Mouse (Mus musculus): ENCODE measurements around the gene Selenoi. TPM values are rescaled to one million over a fixed set of nuclear protein-coding genes. Genes with fewer than 3 reads are reported as not detected.
"Not testable (repeated sequence)": the region's sequence is repeated elsewhere in the genome, so short reads cannot be mapped to it uniquely, and the experiment has no call there.

Gene Selenoi
- polyA plus RNA-seq, 1 experiment, result 33.5 TPM

DNA sequence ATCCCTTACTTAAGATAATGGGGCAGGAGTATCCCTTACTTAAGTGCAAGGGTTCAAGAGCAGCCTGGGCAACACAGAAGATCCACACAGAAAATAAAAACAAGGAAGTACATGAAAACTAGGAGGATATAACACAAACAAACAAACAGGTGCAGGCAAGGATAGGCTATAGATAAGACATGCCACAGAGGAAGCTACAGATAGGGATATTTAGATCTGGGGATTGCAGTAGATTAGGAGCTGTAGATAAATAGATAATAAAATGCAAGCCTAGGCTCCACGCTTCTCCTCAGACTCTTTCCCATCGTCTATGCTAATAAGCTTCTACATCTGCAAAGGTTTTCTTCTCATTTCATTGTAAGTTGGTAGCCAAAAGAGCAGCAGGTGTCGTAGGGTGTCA is 27.3 kb upstream of the Selenoi start:
- no peak for DNase-seq
- 72% methylated on average over 3 of the region's 3 CpGs for WGBS
- TF ChIP-seq POLR2A (IDR thresholded peaks at IDR 0.05; ENCODE audit: borderline replicate concordance, extremely low read depth, low read depth, low read length), result no peak
- no peak for TF ChIP-seq CTCF (IDR thresholded peaks at IDR 0.05; ENCODE audit: insufficient read depth, low read length)
- no peak overlapping the region for H3K4me3 ChIP-seq (replicated peaks; ENCODE audit: extremely low read depth, low read depth, low read length)
- H3K4me1 ChIP-seq (ENCODE audit: control insufficient read depth, insufficient read depth, low read length), result peaks cover 3% of the 10 kb centered on the region; the same call in 1 of the 2 replicates

DNA sequence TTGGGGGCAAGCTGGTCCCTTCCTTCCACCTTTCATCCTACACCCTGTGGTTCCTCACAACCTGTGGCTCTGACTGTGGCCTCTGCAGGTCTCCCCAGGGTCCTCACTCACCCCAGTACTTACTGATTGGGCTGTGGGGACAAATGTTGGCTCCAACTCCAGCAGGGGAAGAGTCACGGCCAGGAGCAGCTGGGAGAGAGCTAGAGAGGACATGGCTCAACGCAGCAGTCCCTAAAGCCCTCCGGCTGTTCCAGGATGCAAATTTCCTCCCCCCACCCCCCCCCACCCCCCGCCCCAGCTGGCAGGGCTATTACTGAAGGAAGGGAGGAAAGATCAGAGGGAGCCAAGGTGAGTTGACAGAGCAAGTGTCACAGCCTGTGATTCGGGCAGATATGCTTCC is 26.9 kb upstream of the Selenoi start, which contains the start of gene Adgrf3:
Gene Adgrf3 (minus strand): TSS at position 230 of the 400 bp plus-strand sequence.
- no peak within 1 kb of the TSS for H3K4me3 ChIP-seq (replicated peaks; ENCODE audit: extremely low read depth, low read depth, low read length)
- H3K4me1 ChIP-seq (ENCODE audit: control insufficient read depth, insufficient read depth, low read length), result peaks cover 5% of the 10 kb centered on the region; the same call in 1 of the 2 replicates
- 47% methylated on average over 5 of the region's 5 CpGs for WGBS
- no peak for DNase-seq
- no peak for TF ChIP-seq POLR2A (IDR thresholded peaks at IDR 0.05; ENCODE audit: borderline replicate concordance, extremely low read depth, low read depth, low read length)
- no peak for TF ChIP-seq CTCF (IDR thresholded peaks at IDR 0.05; ENCODE audit: insufficient read depth, low read length)

DNA sequence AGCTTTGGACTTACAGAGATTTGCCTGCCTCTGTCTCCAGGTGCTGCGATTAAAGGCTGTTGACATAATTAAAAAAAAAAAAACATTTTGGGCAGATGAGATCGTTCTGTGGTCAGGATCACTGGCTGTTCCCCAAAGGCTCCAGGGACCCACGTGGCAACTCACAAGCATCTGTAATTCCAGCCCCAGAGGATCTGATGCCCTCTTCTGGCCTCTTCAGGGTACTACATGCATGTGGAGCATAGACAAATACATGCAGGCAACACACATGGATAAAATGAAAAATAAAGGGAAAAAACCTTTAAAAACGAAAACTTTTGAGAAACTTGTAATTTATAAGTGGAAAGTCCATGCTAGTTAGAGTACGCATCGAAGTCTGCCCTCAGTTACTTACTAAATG is 25.1 kb upstream of the Selenoi start:
- no peak overlapping the region for H3K4me3 ChIP-seq (replicated peaks; ENCODE audit: extremely low read depth, low read depth, low read length)
- peaks cover 5% of the 10 kb centered on the region; the same call in 1 of the 2 replicates for H3K4me1 ChIP-seq (ENCODE audit: control insufficient read depth, insufficient read depth, low read length)
- no peak for DNase-seq
- 64% methylated on average over 6 of the region's 6 CpGs for WGBS
- TF ChIP-seq POLR2A (IDR thresholded peaks at IDR 0.05; ENCODE audit: borderline replicate concordance, extremely low read depth, low read depth, low read length) (no peak), CTCF (IDR thresholded peaks at IDR 0.05; ENCODE audit: insufficient read depth, low read length) (peak; percentile 18; the same call in 1 of the 2 replicates)

DNA sequence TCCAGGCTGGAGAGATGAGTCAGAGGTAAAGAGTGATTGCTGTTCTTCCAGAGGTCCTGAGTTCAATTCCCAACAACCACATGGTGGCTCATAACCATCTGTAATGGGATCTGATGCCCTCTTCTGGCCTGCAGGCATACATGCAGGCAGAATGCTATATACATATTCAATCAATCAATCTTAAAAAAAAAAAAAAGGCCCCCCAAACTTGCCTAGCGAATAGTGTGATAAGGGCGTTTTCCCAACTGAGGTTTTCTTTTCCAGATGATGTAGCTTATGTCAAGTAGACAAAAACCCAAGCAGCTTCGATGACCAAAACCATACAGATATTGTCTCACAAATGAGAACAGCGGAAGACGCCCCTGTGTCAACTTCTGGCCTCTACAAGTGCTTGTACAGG is 21.6 kb upstream of the Selenoi start:
- 91% methylated on average over 5 of the region's 5 CpGs for WGBS
- H3K4me3 ChIP-seq (replicated peaks; ENCODE audit: extremely low read depth, low read depth, low read length); H3K4me1 ChIP-seq (ENCODE audit: control insufficient read depth, insufficient read depth, low read length); DNase-seq: not testable (repeated sequence)

DNA sequence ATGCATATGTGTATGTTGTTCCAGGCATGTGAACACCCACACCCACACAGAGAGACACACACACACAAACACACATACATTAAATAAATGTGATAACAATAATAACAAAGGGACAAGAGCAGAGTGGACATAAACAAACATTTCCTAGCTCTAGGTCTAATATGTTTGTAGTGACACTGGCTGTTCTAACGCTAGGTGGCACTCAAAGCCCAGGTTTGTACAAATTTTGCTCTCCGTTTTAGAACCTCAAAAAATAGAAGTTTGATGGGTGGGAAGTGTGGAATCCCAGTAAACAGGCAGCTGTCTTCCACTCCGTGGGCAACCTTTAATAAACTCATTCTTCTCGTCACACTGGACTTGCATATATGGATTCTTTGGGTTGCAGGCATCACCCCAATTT is 17.5 kb upstream of the Selenoi start:
- Histone ChIP-seq H3K4me3 (replicated peaks; ENCODE audit: extremely low read depth, low read depth, low read length) (no peak overlapping the region), H3K4me1 (ENCODE audit: control insufficient read depth, insufficient read depth, low read length) (peaks cover 3% of the 10 kb centered on the region; the same call in 1 of the 2 replicates)
- no peak for TF ChIP-seq POLR2A (IDR thresholded peaks at IDR 0.05; ENCODE audit: borderline replicate concordance, extremely low read depth, low read depth, low read length)
- TF ChIP-seq CTCF (IDR thresholded peaks at IDR 0.05; ENCODE audit: insufficient read depth, low read length), result no peak
- DNase-seq, result peak; percentile 58
- 4% methylated on average over 4 of the region's 4 CpGs for WGBS

DNA sequence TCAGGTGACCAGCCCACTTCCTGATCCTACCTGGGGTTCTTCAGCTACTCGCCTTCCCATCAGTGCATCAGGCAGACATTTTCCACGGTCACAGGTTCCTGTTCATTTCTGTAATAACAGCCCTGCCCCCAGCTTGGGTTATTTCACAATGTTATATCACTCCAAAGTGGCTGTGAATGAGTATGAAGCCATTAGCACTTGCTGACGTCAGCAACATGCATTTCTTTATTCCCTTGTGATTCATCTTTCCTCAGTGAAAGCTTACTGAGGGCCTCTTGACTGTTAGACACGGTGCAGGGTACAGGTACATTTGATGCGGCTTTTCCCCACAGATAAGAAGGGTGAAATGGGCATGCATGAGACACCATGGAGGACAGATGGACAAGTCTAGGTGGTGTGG is 16.4 kb upstream of the Selenoi start:
- WGBS, result 65% methylated on average over 5 of the region's 5 CpGs
- no peaks in the 10 kb centered on the region for H3K4me1 ChIP-seq (ENCODE audit: control insufficient read depth, insufficient read depth, low read length)
- no peak overlapping the region for H3K4me3 ChIP-seq (replicated peaks; ENCODE audit: extremely low read depth, low read depth, low read length)
- DNase-seq, result no peak
- TF ChIP-seq POLR2A (IDR thresholded peaks at IDR 0.05; ENCODE audit: borderline replicate concordance, extremely low read depth, low read depth, low read length) (no peak), CTCF (IDR thresholded peaks at IDR 0.05; ENCODE audit: insufficient read depth, low read length) (no peak)

DNA sequence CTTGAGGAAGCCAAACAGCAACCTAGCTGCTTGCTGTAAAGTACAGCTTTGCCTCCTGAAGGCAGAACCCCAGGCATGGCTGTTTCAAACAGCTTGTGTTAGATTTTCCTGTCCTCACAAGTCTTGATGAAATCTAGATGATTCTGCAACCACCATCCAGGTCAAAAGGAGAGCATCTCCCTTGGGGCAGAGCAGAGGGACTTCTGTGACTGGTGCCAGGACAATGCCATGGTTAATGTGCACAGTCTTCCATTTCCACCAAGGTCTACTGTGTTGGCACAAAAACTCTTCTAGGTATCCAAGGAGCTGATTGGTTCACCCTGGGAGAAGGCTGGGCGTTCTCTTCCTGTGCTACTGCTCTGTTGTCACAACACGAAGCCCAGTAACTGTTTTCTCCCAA is 12.7 kb upstream of the Selenoi start:
- no peak overlapping the region for H3K4me3 ChIP-seq (replicated peaks; ENCODE audit: extremely low read depth, low read depth, low read length)
- DNase-seq, result no peak
- 69% methylated on average over 2 of the region's 2 CpGs for WGBS
- TF ChIP-seq POLR2A (IDR thresholded peaks at IDR 0.05; ENCODE audit: borderline replicate concordance, extremely low read depth, low read depth, low read length) (no peak), CTCF (IDR thresholded peaks at IDR 0.05; ENCODE audit: insufficient read depth, low read length) (no peak)
- no peaks in the 10 kb centered on the region for H3K4me1 ChIP-seq (ENCODE audit: control insufficient read depth, insufficient read depth, low read length)

DNA sequence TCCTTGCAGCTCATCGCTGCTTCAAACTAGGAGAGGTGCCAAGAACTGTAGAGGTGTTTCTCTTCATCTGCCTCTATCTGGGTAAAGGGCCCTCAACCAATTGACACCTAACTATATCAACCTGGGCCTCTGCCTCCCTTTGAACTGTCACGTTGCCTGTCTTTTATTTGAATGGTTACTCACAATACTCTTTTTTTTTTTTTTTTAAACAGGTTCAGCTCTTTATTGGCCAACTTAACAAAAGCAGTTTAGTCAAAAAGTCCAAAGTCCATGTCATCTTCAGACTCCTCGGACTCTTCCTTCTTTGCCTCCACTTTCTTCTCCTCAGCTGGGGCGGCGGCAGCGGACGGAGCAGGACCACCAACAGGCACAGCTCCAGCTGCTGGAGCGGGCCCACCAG is 11.7 kb upstream of the Selenoi start:
- TF ChIP-seq POLR2A (IDR thresholded peaks at IDR 0.05; ENCODE audit: borderline replicate concordance, extremely low read depth, low read depth, low read length) (no peak), CTCF (IDR thresholded peaks at IDR 0.05; ENCODE audit: insufficient read depth, low read length) (no peak)
- 84% methylated on average over 8 of the region's 8 CpGs for WGBS
- DNase-seq, result no peak
- Histone ChIP-seq H3K4me3 (replicated peaks; ENCODE audit: extremely low read depth, low read depth, low read length) (no peak overlapping the region), H3K4me1 (ENCODE audit: control insufficient read depth, insufficient read depth, low read length) (no peaks in the 10 kb centered on the region)

DNA sequence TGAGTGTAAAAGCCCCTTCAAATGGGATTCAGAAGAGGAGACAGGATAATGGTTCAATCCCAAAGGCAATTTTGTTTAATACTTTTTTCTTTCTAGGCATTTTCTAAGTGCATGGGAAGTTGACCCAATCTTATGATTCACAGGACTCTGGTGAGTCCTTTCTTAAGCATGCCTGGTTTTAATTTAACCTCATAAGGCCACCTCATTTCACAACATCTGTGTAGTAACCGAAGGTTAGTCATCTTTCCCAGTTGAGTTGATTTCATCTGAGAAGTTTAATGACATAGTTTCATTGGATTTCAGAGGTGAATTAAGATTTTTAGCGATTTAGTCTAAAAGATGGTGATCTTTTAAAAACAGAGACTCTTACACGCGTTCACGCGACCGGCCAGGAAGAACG is 9.7 kb upstream of the Selenoi start:
- H3K4me1 ChIP-seq (ENCODE audit: control insufficient read depth, insufficient read depth, low read length), result no peaks in the 10 kb centered on the region
- no peak overlapping the region for H3K4me3 ChIP-seq (replicated peaks; ENCODE audit: extremely low read depth, low read depth, low read length)
- no peak for DNase-seq
- 97% methylated on average over 8 of the region's 8 CpGs for WGBS
- TF ChIP-seq CTCF (IDR thresholded peaks at IDR 0.05; ENCODE audit: insufficient read depth, low read length) (no peak), POLR2A (IDR thresholded peaks at IDR 0.05; ENCODE audit: borderline replicate concordance, extremely low read depth, low read depth, low read length) (no peak)

DNA sequence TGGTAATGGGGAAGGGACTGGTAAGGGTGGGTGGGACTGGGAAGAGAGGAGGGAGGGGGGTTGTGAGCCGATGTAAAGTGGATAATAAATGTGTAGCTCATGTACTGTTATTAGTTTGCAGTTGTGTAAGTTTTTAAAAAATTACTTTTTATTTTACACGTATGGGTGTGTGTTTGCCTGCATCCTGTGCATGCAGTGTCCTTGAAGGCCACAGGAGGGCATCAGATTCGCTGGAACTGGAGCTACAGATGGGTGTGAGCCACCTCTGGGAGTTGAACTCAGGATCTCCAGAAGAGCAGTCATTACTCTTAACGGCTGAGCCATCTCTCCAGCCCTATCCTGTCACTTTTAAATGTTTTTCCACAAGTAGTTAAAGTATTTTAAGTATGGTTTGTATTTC is 1.5 kb upstream of the Selenoi start:
- peak; percentile 16 for DNase-seq
- TF ChIP-seq POLR2A (IDR thresholded peaks at IDR 0.05; ENCODE audit: borderline replicate concordance, extremely low read depth, low read depth, low read length) (no peak), CTCF (IDR thresholded peaks at IDR 0.05; ENCODE audit: insufficient read depth, low read length) (peak; percentile 68)

More for the DNA sequence above, 1.5 kb upstream of the Selenoi start:
- no peak overlapping the region for H3K4me3 ChIP-seq (replicated peaks; ENCODE audit: extremely low read depth, low read depth, low read length)
- WGBS, result 70% methylated on average over 4 of the region's 4 CpGs
- peaks cover 4% of the 10 kb centered on the region for H3K4me1 ChIP-seq (ENCODE audit: control insufficient read depth, insufficient read depth, low read length)

Measured in lung, adult 2 months (tissue).